Mouse (Mus musculus): ENCODE data around the gene Enox1.

GRCm38 (mm10) chr14:77475134-77475820 is 318.7 kb downstream of the Enox1 start:
- TF ChIP-seq POLR2A (IDR thresholded peaks at IDR 0.05; ENCODE audit: insufficient read depth, low read depth, low read length): no peak
- no peak for TF ChIP-seq CTCF (IDR thresholded peaks at IDR 0.05)
